Mouse (Mus musculus): Measurements from ENCODE around the gene B4galt5.

B4galt5 gene

DNA sequence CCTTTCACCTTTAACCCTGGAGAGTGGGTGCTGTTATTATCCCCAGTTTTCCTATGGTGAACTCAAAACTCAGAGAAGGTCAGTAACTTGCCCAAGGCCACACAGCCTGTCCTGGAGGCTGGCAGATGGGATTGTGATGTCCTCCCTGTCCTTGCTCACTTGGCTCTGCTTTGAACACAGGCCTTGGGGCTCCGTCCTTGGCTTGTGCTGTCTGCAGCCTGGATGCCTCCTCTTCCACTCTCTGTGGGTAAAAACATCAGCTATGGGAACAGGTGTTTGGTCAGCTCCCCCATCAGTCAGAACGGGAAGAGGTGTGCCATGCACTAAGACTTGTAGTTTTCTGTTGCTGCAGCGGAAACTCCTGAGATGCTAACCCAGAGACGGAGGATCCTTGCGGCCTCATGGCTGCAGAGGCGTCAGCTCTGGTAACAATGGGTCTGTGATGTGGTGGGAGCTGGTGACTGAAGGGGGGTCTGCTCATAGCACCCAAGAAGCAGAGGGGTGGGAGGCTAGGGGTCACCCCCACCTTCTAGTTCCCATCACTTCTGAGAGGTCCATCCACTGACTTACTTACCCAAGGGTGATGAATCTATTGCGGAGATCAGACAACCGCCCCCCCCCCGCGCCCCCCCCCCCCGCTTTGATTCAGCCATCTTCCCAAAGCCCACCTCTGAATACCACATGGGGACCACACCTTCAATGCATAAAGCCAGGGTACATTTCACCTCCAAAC is 98.8 kb downstream of the B4galt5 start:
- DNase-seq (ENCODE audit: low spot score), result no peak

DNA sequence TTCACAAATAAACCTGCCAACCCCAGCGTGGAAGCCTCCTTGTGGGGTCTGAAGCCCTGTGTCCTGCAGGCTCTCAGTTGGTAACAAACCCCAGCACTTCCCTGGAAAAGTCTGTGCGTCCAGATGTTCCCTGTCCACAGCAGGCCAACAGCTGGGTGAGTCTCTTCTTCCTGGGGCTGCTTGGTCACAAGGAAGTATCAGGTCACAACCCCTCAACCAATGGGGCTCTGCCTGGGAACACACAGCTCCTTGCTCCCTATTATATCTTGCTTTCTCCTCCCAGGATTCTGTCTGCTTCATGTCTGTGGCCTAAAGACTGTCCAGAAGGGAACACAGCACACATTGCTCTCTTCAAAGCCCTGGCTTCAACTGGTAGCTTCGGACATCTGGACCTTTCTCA is 99.4 kb downstream of the B4galt5 start:
- DNase-seq (ENCODE audit: low spot score), result no peak
